Mouse (Mus musculus) left cerebral cortex, postnatal 4 days (tissue): ENCODE data around the gene Prkx. TPM values are rescaled to one million over a fixed set of nuclear protein-coding genes. Genes with fewer than 3 reads are reported as not detected.

Experiments used
- total RNA-seq, 2 experiments: library from RNA; stranded (reverse); gene quantifications; 2 replicates each; pipeline ENCODE4 v1.2.3; 2021

Gene Prkx
- total RNA-seq, 2 experiments from 2014 or later: 20.2 to 24.8 TPM

Other genes with a start within 250 kb of the Prkx start
- not detected for gene Pbsn, start 57.3 kb upstream of the Prkx start, total RNA-seq
- not detected for gene Gm14744, start 68.5 kb upstream of the Prkx start, total RNA-seq
- not detected for gene 5430402E10Rik, start 128.8 kb upstream of the Prkx start, total RNA-seq